ENCODE assay signal across 22 mouse cellular contexts in the genomic region with DNA sequence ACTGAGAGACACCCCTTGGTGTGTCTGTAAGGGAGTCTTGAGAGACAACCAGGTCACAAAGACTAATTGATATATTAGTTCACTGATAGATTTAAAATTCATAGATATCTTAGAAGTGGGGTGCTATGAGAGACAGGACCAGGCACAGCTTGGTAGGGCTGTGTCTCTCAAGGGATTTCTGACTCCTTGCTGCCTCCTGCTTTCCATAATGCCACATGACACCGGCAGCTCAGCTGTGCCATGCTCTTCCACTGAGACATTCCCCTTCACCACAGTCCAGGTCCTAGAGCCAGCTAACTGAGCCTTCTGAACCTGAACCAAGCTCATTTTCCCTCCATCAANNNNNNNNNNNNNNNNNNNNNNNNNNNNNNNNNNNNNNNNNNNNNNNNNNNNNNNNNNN.
DNase-seq lines count a peak whose midpoint lies in the region; ATAC-seq and TF ChIP-seq lines count a peak whose summit lies in the region.
"Had no signal": no experiment of that assay in that cellular context is flagged by ENCODE, and none has a peak within 500 bp of the region (broad histone marks: within the 10 kb centered on the region; RNA-seq: fewer than 3 reads in every experiment).

No protein-coding gene starts in this region.

- no peaks in the 10 kb centered on the region for H3K36me3 ChIP-seq in kidney, adult 2 months (ENCODE audit: control insufficient read depth, insufficient read depth, low read length)
- H3K36me3 ChIP-seq in kidney, embryonic 16.5 days (ENCODE audit: insufficient read depth, low read length): no peaks in the 10 kb centered on the region
- no peaks in the 10 kb centered on the region for H3K36me3 ChIP-seq in liver, postnatal 0 days (replicated peaks; ENCODE audit: insufficient read depth, low read length)
- H3K36me3 ChIP-seq in liver, embryonic 12.5 days: no peaks in the 10 kb centered on the region
- H3K36me3 ChIP-seq: forebrain, embryonic 10.5 days; limb, embryonic 13.5 days; stomach, embryonic 15.5 days had no signal

- no peaks in the 10 kb centered on the region for H3K4me1 ChIP-seq in kidney, adult 2 months (ENCODE audit: control insufficient read depth, insufficient read depth, low read length)
- no peaks in the 10 kb centered on the region for H3K4me1 ChIP-seq in kidney, embryonic 16.5 days (ENCODE audit: insufficient read depth, low read length)
- H3K4me1 ChIP-seq in liver, postnatal 0 days (ENCODE audit: insufficient read depth): no peaks in the 10 kb centered on the region
- no peaks in the 10 kb centered on the region for H3K4me1 ChIP-seq in liver, embryonic 12.5 days
- no peaks in the 10 kb centered on the region for H3K4me1 ChIP-seq in cortical plate, adult 2 months (ENCODE audit: control insufficient read depth, insufficient read depth, low read length)
- H3K4me1 ChIP-seq: forebrain, embryonic 10.5 days; stomach, embryonic 15.5 days had no signal

- H3K27ac ChIP-seq in kidney, adult 2 months (ENCODE audit: insufficient read depth, low read depth, low read length): no peak overlapping the region
- H3K27ac ChIP-seq in kidney, embryonic 16.5 days (ENCODE audit: low read length): no peak overlapping the region
- H3K27ac ChIP-seq in liver, postnatal 0 days (ENCODE audit: low read depth): no peak overlapping the region
- no peak overlapping the region for H3K27ac ChIP-seq in liver, embryonic 12.5 days
- no peak overlapping the region for H3K27ac ChIP-seq in cortical plate, adult 2 months (ENCODE audit: insufficient read depth, low read length)
- H3K27ac ChIP-seq: forebrain, embryonic 10.5 days; limb, embryonic 13.5 days; stomach, embryonic 15.5 days had no signal

- DNase-seq in kidney, adult 2 months: no peak
- DNase-seq in liver, postnatal 0 days: no peak
- DNase-seq in brain, embryonic 14.5 days (ENCODE audit: low read depth): no peak
- DNase-seq: adrenal gland, adult 2 months; cerebellum, adult 2 months; cerebellum, postnatal 36 days; kidney, adult 11 months; kidney, postnatal 10 days; layer of hippocampus, postnatal 36 days; lung, adult 18-20 months; lung, postnatal 36 days; thymus, adult 2 months; thymus, postnatal 4 days had no signal

- no peak for ATAC-seq in kidney, embryonic 16.5 days (ENCODE audit: low FRiP score, low TSS enrichment)
- no peak for ATAC-seq in liver, postnatal 0 days
- ATAC-seq in liver, embryonic 12.5 days: no peak
- ATAC-seq in cerebellum, adult (ENCODE audit: insufficient number of reproducible peaks, low FRiP score, low TSS enrichment): no peak
- ATAC-seq: hindbrain, embryonic 16.5 days; midbrain, embryonic 16.5 days had no signal

- H3K27me3 ChIP-seq in kidney, adult 2 months (replicated peaks; ENCODE audit: control insufficient read depth, insufficient read depth, low read length): no peaks in the 10 kb centered on the region
- no peaks in the 10 kb centered on the region for H3K27me3 ChIP-seq in kidney, embryonic 16.5 days (ENCODE audit: insufficient read depth, low read length)
- no peaks in the 10 kb centered on the region for H3K27me3 ChIP-seq in liver, postnatal 0 days (ENCODE audit: insufficient read depth, low read length)
- no peaks in the 10 kb centered on the region for H3K27me3 ChIP-seq in liver, embryonic 12.5 days (replicated peaks)
- H3K27me3 ChIP-seq: limb, embryonic 13.5 days; stomach, embryonic 15.5 days had no signal

- no peak overlapping the region for H3K4me2 ChIP-seq in kidney, embryonic 16.5 days (replicated peaks; ENCODE audit: low read depth, low read length)
- no peak overlapping the region for H3K4me2 ChIP-seq in liver, postnatal 0 days (ENCODE audit: low read depth, low read length)
- H3K4me2 ChIP-seq in liver, embryonic 12.5 days: no peak overlapping the region
- H3K4me2 ChIP-seq: limb, embryonic 13.5 days; stomach, embryonic 15.5 days had no signal

- no peak for TF ChIP-seq POLR2A in kidney, adult 2 months (IDR thresholded peaks at IDR 0.05; ENCODE audit: low read depth, low read length)
- TF ChIP-seq POLR2A in brain, embryonic 14.5 days (IDR thresholded peaks at IDR 0.05; ENCODE audit: borderline replicate concordance, extremely low read depth, insufficient read depth, insufficient read length, poor library complexity, severe bottlenecking): no peak
- no peak for TF ChIP-seq POLR2A in cortical plate, adult 2 months (IDR thresholded peaks at IDR 0.05; ENCODE audit: extremely low read depth, insufficient read depth, low read length)

- peak; percentile 43; the same call in 1 of the 2 replicates for TF ChIP-seq CTCF in kidney, adult 2 months (conservative IDR thresholded peaks at IDR 0.05; ENCODE audit: insufficient read depth, insufficient read length, low read depth, low read length)
- peak; percentile 27; the same call in 1 of the 2 replicates for TF ChIP-seq CTCF in liver, postnatal 0 days (IDR thresholded peaks at IDR 0.05; ENCODE audit: low read depth)
- peak; percentile 13; the same call in 1 of the 2 replicates for TF ChIP-seq CTCF in brain, embryonic 14.5 days (IDR thresholded peaks at IDR 0.05; ENCODE audit: borderline replicate concordance, extremely low read depth, insufficient read depth, insufficient read length)
- TF ChIP-seq CTCF in cortical plate, adult 2 months (IDR thresholded peaks at IDR 0.05; ENCODE audit: extremely low read depth, insufficient read depth, low read length): peak; percentile 42

- no peak overlapping the region for H3K4me3 ChIP-seq in kidney, adult 2 months (ENCODE audit: insufficient read depth, low read depth, low read length)
- H3K4me3 ChIP-seq in kidney, embryonic 16.5 days (ENCODE audit: low read length): no peak overlapping the region
- no peak overlapping the region for H3K4me3 ChIP-seq in liver, postnatal 0 days (ENCODE audit: low read depth, low read length)
- no peak overlapping the region for H3K4me3 ChIP-seq in liver, embryonic 12.5 days
- no peak overlapping the region for H3K4me3 ChIP-seq in cortical plate, adult 2 months (ENCODE audit: insufficient read depth, low read length)
- H3K4me3 ChIP-seq: forebrain, embryonic 10.5 days; limb, embryonic 13.5 days; stomach, embryonic 15.5 days had no signal

- 74% methylated on average over 1 of the region's 1 CpGs for WGBS in kidney, adult 2 months
- WGBS in kidney, embryonic 16.5 days: 73% methylated on average over 1 of the region's 1 CpGs
- 69% methylated on average over 1 of the region's 1 CpGs for WGBS in liver, postnatal 0 days (ENCODE audit: insufficient replicate concordance)
- 82% methylated on average over 1 of the region's 1 CpGs for WGBS in liver, embryonic 12.5 days (ENCODE audit: insufficient replicate concordance)

- H3K9ac ChIP-seq in kidney, embryonic 16.5 days (replicated peaks; ENCODE audit: low read length): no peak overlapping the region
- H3K9ac ChIP-seq in liver, postnatal 0 days (replicated peaks): no peak overlapping the region
- H3K9ac ChIP-seq in liver, embryonic 12.5 days: no peak overlapping the region
- H3K9ac ChIP-seq: limb, embryonic 13.5 days; stomach, embryonic 15.5 days had no signal

- no peaks in the 10 kb centered on the region for H3K9me3 ChIP-seq in kidney, embryonic 16.5 days (ENCODE audit: low read length)
- H3K9me3 ChIP-seq in liver, postnatal 0 days (ENCODE audit: low read length): no peaks in the 10 kb centered on the region
- H3K9me3 ChIP-seq in liver, embryonic 12.5 days (replicated peaks): no peaks in the 10 kb centered on the region
- H3K9me3 ChIP-seq: forebrain, embryonic 10.5 days; limb, embryonic 13.5 days; stomach, embryonic 15.5 days had no signal

- TF ChIP-seq EP300 in liver, postnatal 0 days (IDR thresholded peaks at IDR 0.05; ENCODE audit: low read depth): no peak
